Mouse (Mus musculus) forebrain, embryonic 13.5 days (tissue): Measurements from ENCODE around the gene Grin3b. TPM values are rescaled to one million over a fixed set of nuclear protein-coding genes. Genes with fewer than 3 reads are reported as not detected.

ENCODE experiments used
- ATAC-seq: fragments of 200-750 bp; cut with Nextera tagmentation; 2 replicates; pipeline ENCODE4 v1.8.0; 2017
- H3K27ac ChIP-seq: fragments of 300-500 bp; sonication (generic); 2 replicates; pipeline ENCODE4 v1.5.1; 2015; ENCODE audit warnings: inconsistent platforms, mild to moderate bottlenecking, moderate library complexity
- H3K27me3 ChIP-seq: fragments of 300-500 bp; sonication (generic); 2 replicates; pipeline ENCODE4 v1.6.1; 2015; ENCODE audit warnings: mild to moderate bottlenecking, inconsistent platforms
- H3K36me3 ChIP-seq: fragments of 300-500 bp; sonication (generic); 2 replicates; pipeline ENCODE4 v1.6.1; 2015; ENCODE audit warnings: mild to moderate bottlenecking, inconsistent platforms; ENCODE audit not compliant: poor library complexity, severe bottlenecking
- H3K4me1 ChIP-seq: fragments of 300-500 bp; sonication (generic); 2 replicates; pipeline ENCODE4 v1.6.1; 2015; ENCODE audit warnings: inconsistent platforms
- H3K4me2 ChIP-seq: fragments of 300-500 bp; sonication (generic); 2 replicates; pipeline ENCODE4 v1.6.1; 2015; ENCODE audit warnings: inconsistent platforms, mild to moderate bottlenecking, moderate library complexity
- H3K4me3 ChIP-seq: fragments of 300-500 bp; sonication (generic); 2 replicates; pipeline ENCODE4 v1.5.1; 2015; ENCODE audit warnings: mild to moderate bottlenecking, inconsistent platforms
- H3K9ac ChIP-seq: fragments of 300-500 bp; sonication (generic); 2 replicates; pipeline ENCODE4 v1.6.1; 2015; ENCODE audit warnings: mild to moderate bottlenecking, inconsistent platforms
- H3K9me3 ChIP-seq: fragments of 300-500 bp; sonication (generic); replicated peaks from 2 replicates; pipeline ENCODE4 v1.6.1; 2016; ENCODE audit warnings: inconsistent platforms
- WGBS: fragments of 180-500 bp; shearing (Covaris S2); methylation state at CpG from one replicate; pipeline ENCODE4 v1.1.7; 2015; 5-methylcytosine and 5-hydroxymethylcytosine counted together
- polyA plus RNA-seq: library from polyadenylated mRNA; unstranded; fragments of >200 nt; fragmentation: Nextera tagmentation; extraction: Ambion mirVana; gene quantifications from 2 replicates; pipeline ENCODE4 v1.2.1, GENCODE M21; 2015

The Grin3b gene
- polyA plus RNA-seq, 1 experiment from 2014 or later: 0.57 TPM

DNA sequence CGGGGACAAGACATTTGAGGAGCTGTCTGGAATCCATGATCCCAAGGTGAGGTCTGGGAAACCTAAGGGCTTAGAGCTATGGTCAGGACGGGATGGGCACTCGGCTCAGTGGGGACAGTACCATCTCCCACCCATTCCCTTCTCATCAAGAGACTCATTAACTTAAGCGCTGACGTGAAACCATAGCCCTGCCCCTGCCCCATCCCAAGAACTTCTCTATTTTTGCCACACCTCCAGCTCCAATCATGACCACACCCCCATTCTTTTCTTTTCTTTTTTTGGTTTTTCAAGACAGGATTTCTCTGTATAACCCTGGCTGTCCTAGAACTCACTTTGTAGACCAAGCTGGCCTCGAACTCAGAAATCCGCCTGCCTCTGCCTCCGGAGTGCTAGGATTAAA, 4.2 kb downstream of the Grin3b start:
- Histone ChIP-seq H3K9me3 (no peaks in the 10 kb centered on the region), H3K4me1 (peaks cover 7% of the 10 kb centered on the region), H3K4me2 (no peak overlapping the region), H3K9ac (no peak overlapping the region), H3K27me3 (peaks cover 39% of the 10 kb centered on the region), H3K36me3 (peaks cover 61% of the 10 kb centered on the region), H3K4me3 (no peak overlapping the region), H3K27ac (no peak overlapping the region)
- no peak for ATAC-seq
- 91% methylated on average over 8 of the region's 8 CpGs for WGBS

DNA sequence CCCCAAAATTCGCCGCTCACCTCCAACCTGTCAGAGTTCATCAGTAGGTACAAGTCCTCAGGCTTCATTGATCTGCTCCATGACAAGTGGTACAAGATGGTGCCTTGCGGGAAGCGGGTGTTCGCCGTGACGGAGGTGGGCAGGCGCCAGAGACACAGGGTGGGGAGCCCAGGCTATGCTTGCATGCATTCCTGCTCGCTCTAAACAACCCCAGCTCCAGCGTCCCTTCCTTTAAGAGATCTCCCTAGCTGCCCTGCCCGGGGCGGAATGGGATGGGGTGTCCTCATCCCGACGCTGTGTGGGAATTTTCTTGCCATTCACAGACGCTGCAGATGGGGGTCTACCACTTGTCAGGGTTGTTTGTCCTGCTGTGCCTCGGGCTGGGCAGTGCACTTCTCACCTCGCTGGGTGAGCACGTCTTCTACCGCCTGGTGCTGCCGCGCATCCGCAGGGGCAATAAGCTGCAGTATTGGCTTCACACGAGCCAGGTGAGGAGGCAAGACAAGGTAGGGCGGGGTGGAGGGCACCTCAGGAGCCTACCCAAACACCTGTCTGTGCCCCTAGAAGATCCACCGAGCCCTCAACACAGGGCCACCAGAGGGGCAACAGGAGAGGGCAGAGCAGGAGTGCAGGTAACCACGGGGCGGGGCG, 5.7 kb downstream of the Grin3b start:
- H3K4me2 ChIP-seq: no peak overlapping the region
- peaks cover 24% of the 10 kb centered on the region for H3K27me3 ChIP-seq
- WGBS: 84% methylated on average over 28 of the region's 28 CpGs
- 0 out of 2 replicates have a peak, but pooled peaks cover 4% of the 10 kb centered on the region for H3K4me1 ChIP-seq
- no peaks in the 10 kb centered on the region for H3K9me3 ChIP-seq
- H3K4me3 ChIP-seq: no peak overlapping the region
- H3K9ac ChIP-seq: no peak overlapping the region
- no peak for ATAC-seq
- H3K27ac ChIP-seq: no peak overlapping the region
- H3K36me3 ChIP-seq: peaks cover 66% of the 10 kb centered on the region

DNA sequence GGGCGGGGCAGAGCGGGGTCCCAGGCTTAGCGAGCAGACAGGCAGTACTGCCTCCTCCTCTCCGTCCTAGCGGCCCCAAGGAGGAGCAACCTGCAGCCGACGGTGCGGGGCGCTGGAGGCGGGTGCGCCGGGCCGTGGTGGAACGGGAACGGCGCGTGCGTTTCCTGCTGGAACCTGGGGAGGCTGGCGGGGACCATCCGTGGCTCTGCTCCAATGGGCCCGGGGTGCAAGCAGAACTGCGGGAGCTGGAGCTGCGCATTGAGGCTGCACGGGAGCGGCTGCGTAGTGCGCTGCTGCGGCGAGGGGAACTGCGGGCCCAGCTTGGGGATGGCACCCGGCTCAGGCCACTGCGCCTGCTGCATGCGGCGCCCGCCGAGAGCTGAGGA, 6.2 kb downstream of the Grin3b start:
- H3K4me3 ChIP-seq: no peak overlapping the region
- H3K4me2 ChIP-seq: no peak overlapping the region
- H3K27ac ChIP-seq: no peak overlapping the region
- peaks cover 9% of the 10 kb centered on the region; the same call in 1 of the 2 replicates for H3K4me1 ChIP-seq
- peaks cover 19% of the 10 kb centered on the region for H3K27me3 ChIP-seq
- H3K9me3 ChIP-seq: no peaks in the 10 kb centered on the region
- no peak overlapping the region for H3K9ac ChIP-seq
- H3K36me3 ChIP-seq: peaks cover 67% of the 10 kb centered on the region
- 78% methylated on average over 35 of the region's 36 CpGs for WGBS
- no peak for ATAC-seq

DNA sequence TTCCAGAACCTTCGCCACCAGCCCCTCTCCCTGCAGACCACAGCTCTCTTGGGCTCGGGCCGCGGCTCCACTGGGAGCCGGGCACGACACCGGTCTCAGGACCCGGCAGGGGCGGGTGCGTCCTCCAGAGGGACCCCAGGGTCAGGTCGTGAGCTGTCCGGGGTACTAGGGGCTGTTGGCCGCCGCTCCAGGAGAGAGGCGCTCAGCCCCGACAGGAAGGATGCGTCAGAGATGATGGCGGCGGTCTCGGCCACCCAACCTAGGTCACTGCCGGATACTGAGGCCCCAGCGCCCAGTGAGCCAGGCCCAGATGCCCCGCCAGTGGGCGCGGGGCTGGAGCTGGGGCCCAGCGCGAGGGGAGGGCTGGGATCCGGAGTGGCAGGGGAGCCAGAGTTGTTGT, 6.8 kb downstream of the Grin3b start:
- Histone ChIP-seq H3K4me3 (no peak overlapping the region), H3K36me3 (peaks cover 67% of the 10 kb centered on the region)
- ATAC-seq: no peak

DNA sequence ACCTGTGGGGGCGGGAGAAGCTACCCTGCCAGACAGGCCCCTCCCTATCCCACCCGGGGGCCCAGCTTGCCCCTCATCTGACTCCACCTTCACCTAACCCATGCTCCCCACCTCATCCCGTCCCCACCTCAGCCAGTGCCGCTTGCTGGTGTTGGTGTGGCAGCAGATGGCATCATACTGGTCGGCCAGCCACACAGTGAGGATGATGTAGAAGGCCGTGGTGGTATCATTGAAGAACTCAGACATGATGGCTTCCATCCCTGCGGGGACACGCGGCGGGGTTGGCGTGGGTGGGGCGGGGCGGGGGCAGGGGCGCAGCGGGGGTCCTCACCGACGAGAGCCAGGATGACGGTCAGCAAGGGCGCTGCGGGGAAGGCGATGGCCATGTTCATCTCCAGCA, 7.5 kb downstream of the Grin3b start:
- H3K27me3 ChIP-seq: peaks cover 7% of the 10 kb centered on the region
- no peak overlapping the region for H3K4me2 ChIP-seq
- ATAC-seq: no peak
- H3K9me3 ChIP-seq: no peaks in the 10 kb centered on the region
- H3K4me1 ChIP-seq: peaks cover 20% of the 10 kb centered on the region
- H3K4me3 ChIP-seq: no peak overlapping the region
- 95% methylated on average over 21 of the region's 21 CpGs for WGBS
- H3K36me3 ChIP-seq: peaks cover 67% of the 10 kb centered on the region
- H3K9ac ChIP-seq: no peak overlapping the region
- no peak overlapping the region for H3K27ac ChIP-seq

More for the DNA sequence above, 6.8 kb downstream of the Grin3b start:
- no peak overlapping the region for H3K9ac ChIP-seq
- H3K4me1 ChIP-seq: peaks cover 13% of the 10 kb centered on the region
- no peaks in the 10 kb centered on the region for H3K9me3 ChIP-seq
- no peak overlapping the region for H3K27ac ChIP-seq
- H3K27me3 ChIP-seq: peaks cover 12% of the 10 kb centered on the region
- 87% methylated on average over 27 of the region's 28 CpGs for WGBS
- no peak overlapping the region for H3K4me2 ChIP-seq

DNA sequence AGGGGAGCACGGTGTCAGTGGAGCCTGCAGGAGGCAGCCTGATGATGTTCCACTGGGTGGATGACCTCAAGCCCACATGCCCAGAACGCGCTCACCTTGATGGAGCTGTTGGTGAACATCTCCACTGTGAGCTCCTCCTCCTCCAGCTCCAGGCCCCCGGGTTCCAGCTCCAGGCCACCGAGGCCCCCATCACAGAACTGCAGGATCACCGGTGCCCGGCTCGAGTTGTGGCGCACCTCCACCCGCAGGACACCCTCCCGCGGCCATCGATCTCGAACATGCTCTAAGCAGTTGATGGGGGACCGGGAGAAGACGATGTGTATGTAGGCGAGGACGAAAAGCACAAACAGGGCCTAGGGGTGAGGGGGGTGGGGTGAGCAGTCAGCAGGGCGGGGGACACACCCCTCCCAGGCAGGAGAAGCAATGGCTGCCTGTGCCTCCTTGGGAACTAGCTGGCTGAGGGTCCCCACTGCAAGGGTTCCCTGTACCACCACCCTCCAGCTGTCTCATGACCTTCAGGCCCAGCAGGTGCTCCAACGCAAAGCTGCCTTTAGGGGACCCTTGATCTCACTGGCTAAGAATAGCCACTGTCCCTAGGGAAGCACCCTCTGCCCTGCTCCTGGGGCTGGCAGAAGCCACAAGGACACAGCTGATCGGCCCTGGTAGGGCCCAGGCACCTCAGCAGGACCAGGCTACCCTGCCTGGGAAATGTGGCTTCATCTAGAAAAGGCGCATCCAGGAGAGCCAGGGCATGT, 9.1 kb downstream of the Grin3b start:
- H3K27me3 ChIP-seq: no peaks in the 10 kb centered on the region
- H3K4me3 ChIP-seq: no peak overlapping the region
- WGBS: 91% methylated on average over 22 of the region's 22 CpGs
- ATAC-seq: no peak
- H3K27ac ChIP-seq: no peak overlapping the region
- no peaks in the 10 kb centered on the region for H3K9me3 ChIP-seq
- H3K9ac ChIP-seq: no peak overlapping the region
- H3K4me1 ChIP-seq: peaks cover 26% of the 10 kb centered on the region
- no peak overlapping the region for H3K4me2 ChIP-seq
- H3K36me3 ChIP-seq: peaks cover 56% of the 10 kb centered on the region

DNA sequence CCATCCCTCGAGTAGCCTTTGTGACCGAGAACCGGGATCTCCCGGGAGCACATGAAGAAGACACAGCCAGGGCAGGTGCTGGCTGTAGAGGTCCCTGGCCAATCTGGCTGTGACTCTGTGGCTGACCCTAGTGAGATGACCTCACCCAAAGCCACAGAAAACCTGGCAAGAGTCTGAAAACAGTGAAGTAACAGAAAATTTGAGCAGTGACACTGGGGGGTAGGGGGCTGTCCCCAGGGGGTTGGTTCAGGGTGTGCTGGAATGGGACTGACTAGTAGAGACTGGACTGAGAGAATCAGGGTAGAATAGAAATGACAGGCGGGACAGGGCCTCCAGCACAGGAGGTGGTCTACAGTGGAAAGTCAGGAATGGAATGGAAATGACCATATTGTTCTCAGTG, 12.7 kb downstream of the Grin3b start:
- ATAC-seq: no peak
- peak overlapping the region; percentile 86 for H3K4me2 ChIP-seq
- peak overlapping the region; percentile 80 for H3K4me3 ChIP-seq
- H3K36me3 ChIP-seq: peaks cover 19% of the 10 kb centered on the region
- WGBS: 75% methylated on average over 5 of the region's 5 CpGs
- peak overlapping the region; percentile 90 for H3K9ac ChIP-seq
- H3K27me3 ChIP-seq: peaks cover 18% of the 10 kb centered on the region
- H3K27ac ChIP-seq: peak overlapping the region; percentile 96
- H3K9me3 ChIP-seq: no peaks in the 10 kb centered on the region
- peaks cover 44% of the 10 kb centered on the region for H3K4me1 ChIP-seq

DNA sequence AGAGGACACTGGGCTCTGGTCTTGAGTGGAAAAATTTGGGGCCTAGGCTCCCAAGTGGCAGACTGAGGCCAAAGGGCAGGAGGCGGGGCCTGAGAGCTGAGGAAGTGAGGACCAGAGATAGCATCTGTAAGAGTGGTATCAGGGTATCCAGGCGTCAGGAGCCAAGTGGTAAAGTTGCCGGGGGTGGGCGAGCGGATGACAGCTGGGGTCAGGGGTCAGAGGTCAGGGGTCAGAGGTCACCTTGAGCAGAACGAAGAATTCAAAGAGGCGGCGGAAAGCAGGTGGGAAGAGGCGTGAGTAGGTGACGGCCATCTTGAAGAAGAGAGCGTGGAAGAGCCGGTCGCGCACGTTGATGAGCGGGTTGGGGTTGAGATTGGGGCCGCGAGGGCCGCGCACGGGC, 13.2 kb downstream of the Grin3b start:
- H3K4me1 ChIP-seq: peaks cover 48% of the 10 kb centered on the region
- 1% methylated on average over 21 of the region's 21 CpGs for WGBS
- ATAC-seq: no peak

DNA sequence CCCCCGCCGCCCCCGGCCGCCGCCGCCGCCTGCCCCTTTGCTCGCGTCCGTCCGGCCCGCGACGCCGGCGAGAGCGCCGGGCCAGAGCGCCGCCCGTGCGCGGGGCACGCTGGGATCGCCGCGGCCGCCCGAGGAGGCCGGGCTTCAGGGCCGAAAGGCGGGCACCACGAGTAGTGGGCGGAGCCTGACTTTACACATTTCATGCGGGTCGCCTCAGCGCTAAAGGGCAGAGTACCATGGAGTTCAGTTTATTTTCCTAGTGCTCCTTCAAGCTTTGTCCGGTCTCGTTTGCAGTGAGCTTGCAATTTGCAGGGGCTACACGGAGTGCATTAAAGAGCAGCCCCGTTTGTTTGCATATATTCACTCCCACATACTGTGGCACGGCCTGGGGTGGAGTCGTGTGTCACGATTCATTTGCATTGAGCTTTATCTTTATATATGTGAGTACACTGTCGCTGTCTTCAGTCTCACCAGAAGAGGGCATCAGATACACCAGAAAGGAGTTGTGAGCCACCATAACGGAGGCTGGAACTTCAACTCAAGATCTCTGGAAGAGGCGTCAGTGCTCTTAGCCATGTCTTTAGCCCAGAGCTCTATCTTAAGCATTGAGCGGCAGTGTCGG, 13.8 kb downstream of the Grin3b start, which contains the start of gene Tmem259:
TSS of gene Tmem259 (minus strand) at position 136 of the 622 bp plus-strand sequence.
- H3K4me1 ChIP-seq: peaks cover 48% of the 10 kb centered on the region
- peak within 1 kb of the TSS; percentile 96 for H3K27ac ChIP-seq
- H3K9ac ChIP-seq: peak within 1 kb of the TSS; percentile 90
- peak within 1 kb of the TSS; percentile 86 for H3K4me2 ChIP-seq
- peak within 1 kb of the TSS; percentile 80 for H3K4me3 ChIP-seq
- H3K36me3 ChIP-seq: peaks cover 8% of the 10 kb centered on the region
- H3K9me3 ChIP-seq: no peaks in the 10 kb centered on the region
- H3K27me3 ChIP-seq: peaks cover 29% of the 10 kb centered on the region
- ATAC-seq: peak; percentile 81
- WGBS: under 1% methylated on average over 33 of the region's 49 CpGs

More for the DNA sequence above, 13.2 kb downstream of the Grin3b start:
- peaks cover 23% of the 10 kb centered on the region for H3K27me3 ChIP-seq
- peak overlapping the region; percentile 90 for H3K9ac ChIP-seq
- peaks cover 15% of the 10 kb centered on the region for H3K36me3 ChIP-seq
- H3K4me3 ChIP-seq: peak overlapping the region; percentile 80
- H3K4me2 ChIP-seq: peak overlapping the region; percentile 86
- no peaks in the 10 kb centered on the region for H3K9me3 ChIP-seq
- H3K27ac ChIP-seq: peak overlapping the region; percentile 96

DNA sequence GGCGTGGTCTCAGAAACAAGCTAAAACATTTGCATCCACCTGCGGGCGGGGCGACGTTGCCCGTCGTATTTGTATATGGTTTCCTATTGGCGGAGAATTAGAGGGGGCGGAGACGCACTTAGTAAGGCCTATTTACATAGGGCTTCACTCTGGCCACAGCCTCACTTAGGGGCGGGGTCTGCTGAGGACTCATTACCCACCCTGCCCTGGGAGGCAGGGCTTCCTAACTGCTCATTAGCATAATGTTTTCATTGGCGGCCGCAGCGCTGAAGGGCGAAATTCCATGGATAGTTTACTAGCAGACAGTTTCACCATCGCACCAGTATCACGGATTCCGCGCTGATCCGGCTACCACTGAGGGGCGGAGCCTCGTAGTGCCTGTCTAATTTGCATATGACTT, 14.4 kb downstream of the Grin3b start:
- WGBS: under 1% methylated on average over 22 of the region's 22 CpGs
- H3K4me3 ChIP-seq: peak overlapping the region; percentile 80
- ATAC-seq: peak; percentile 96
- H3K4me2 ChIP-seq: peak overlapping the region; percentile 86
- peak overlapping the region; percentile 96 for H3K27ac ChIP-seq
- H3K9me3 ChIP-seq: no peaks in the 10 kb centered on the region
- peak overlapping the region; percentile 90 for H3K9ac ChIP-seq
- peaks cover 35% of the 10 kb centered on the region for H3K27me3 ChIP-seq
- H3K4me1 ChIP-seq: peaks cover 48% of the 10 kb centered on the region
- H3K36me3 ChIP-seq: peaks cover 6% of the 10 kb centered on the region; the same call in 1 of the 2 replicates

DNA sequence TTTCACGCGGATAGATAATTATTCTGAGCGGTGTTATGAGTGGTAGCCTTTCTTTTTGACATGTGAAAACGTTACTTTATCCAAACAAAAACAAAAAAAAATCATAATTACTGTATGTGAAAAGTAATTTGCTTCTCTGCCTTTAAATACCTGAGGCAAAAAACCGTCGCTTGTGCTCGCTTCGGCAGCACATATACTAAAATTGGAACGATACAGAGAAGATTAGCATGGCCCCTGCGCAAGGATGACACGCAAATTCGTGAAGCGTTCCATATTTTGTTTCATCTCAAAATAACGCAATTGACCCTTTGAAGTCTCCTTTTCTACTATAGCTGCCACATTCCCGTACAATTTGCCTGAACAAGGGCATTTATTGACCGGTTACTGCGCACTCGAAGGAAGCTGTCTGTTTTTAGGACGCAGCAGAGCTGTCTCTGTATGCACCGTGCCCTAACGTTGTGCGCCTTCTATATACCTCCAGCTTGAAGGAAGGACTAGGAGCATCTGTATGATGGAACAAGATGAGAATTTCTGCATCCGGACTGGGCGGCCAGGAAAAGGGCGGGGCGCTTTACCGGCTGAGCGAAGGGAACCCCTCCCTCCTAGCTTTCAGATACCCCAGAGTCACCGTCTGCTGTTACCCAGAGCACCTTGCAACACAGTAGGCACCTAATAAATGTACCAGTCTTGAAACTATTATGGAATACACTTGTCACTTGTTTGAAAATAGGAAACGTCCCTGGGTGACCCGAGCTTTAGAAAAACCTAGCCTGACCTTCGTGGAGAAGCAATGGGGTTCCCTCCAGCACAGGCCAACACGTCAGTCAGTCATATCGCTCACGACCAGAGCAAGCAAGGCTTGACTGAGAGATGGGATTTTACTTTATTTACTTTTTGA, 15.1 kb downstream of the Grin3b start:
- peak overlapping the region; percentile 90 for H3K9ac ChIP-seq
- H3K4me2 ChIP-seq: peak overlapping the region; percentile 86
- 0 out of 2 replicates have a peak, but pooled peaks have one; percentile 11 for ATAC-seq
- H3K9me3 ChIP-seq: no peaks in the 10 kb centered on the region
- 0 out of 2 replicates have a peak, but pooled peaks cover 6% of the 10 kb centered on the region for H3K36me3 ChIP-seq
- 5% methylated on average over 35 of the region's 35 CpGs for WGBS
- peak overlapping the region; percentile 96 for H3K27ac ChIP-seq
- peak overlapping the region; percentile 80 for H3K4me3 ChIP-seq
- H3K27me3 ChIP-seq: peaks cover 40% of the 10 kb centered on the region
- peaks cover 48% of the 10 kb centered on the region for H3K4me1 ChIP-seq
